Mouse (Mus musculus) liver, embryonic 13.5 days (tissue): ENCODE results near the gene Ssbp3. TPM values are rescaled to one million over a fixed set of nuclear protein-coding genes. Genes with fewer than 3 reads are reported as not detected.

Source experiments
- polyA plus RNA-seq: library from polyadenylated mRNA; unstranded; fragments of >200 nt; fragmentation: Nextera tagmentation; extraction: Ambion mirVana; gene quantifications from 2 replicates; pipeline ENCODE4 v1.2.1, GENCODE M21; 2015

Gene Ssbp3
- polyA plus RNA-seq, 1 experiment from 2014 or later, result 55.5 TPM

Other genes with a start within 250 kb of the Ssbp3 start
- gene Ttc4, start 231.8 kb upstream of the Ssbp3 start, polyA plus RNA-seq, result 37.3 and 42.1 TPM in 2 replicates
- 0.06 and 0.15 TPM in 2 replicates for gene Mroh7, start 179.8 kb upstream of the Ssbp3 start, polyA plus RNA-seq
- 0.09 TPM in 1 of 2 replicates, not detected in the other for gene Fam151a, start 176.8 kb upstream of the Ssbp3 start, polyA plus RNA-seq
- 5.0 TPM in 2 replicates for gene Acot11, start 105.7 kb upstream of the Ssbp3 start, polyA plus RNA-seq
- gene Mrpl37, start 156.2 kb downstream of the Ssbp3 start, polyA plus RNA-seq, result 64.6 and 71.1 TPM in 2 replicates
- 2.6 and 2.8 TPM in 2 replicates for gene Cyb5rl, start 156.3 kb downstream of the Ssbp3 start, polyA plus RNA-seq
- gene Cdcp2, start 186.2 kb downstream of the Ssbp3 start, polyA plus RNA-seq, result not detected in 2 replicates